Mouse (Mus musculus): ENCODE data around the gene Gss. TPM values are rescaled to one million over a fixed set of nuclear protein-coding genes. Genes with fewer than 3 reads are reported as not detected.
A peak's percentile ranks its signal among the peaks of the same experiment; 100 is the strongest.

Gss gene
- polyA plus RNA-seq, 1 experiment from 2014 or later: 71.3 TPM

DNA sequence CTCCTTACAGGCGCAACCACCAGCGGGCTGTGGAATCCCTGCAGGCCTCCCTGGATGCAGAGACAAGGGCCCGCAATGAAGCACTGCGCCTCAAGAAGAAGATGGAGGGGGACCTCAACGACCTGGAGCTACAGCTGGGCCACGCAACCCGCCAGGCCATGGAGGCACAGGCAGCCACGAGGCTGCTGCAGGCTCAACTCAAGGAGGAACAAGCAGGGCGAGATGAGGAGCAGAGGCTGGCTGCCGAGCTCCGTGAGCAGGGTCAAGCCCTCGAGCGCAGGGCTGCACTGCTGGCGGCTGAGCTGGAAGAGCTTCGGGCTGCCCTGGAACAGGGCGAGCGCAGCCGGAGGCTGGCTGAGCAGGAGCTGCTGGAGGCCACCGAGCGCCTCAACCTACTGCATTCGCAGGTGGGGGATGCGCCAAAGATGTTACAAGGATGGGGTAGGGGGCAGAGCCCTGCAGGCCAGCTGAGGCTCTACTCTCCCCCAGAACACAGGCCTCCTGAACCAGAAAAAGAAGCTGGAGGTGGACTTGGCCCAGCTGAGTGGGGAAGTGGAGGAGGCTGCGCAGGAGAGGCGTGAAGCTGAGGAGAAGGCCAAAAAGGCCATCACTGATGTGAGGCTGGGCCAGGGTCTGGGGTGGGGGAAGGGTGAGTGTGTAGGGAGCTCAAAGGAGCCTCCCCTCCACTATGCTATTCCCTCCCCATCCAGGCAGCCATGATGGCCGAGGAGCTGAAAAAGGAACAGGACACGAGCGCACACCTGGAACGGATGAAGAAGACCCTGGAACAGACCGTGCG lies 39.7 kb upstream of the Gss start:
- Histone ChIP-seq H3K27ac (ENCODE audit: low read length) (no peak overlapping the region), H3K27me3 (ENCODE audit: insufficient read depth, low read length) (peaks cover 39% of the 10 kb centered on the region)

DNA sequence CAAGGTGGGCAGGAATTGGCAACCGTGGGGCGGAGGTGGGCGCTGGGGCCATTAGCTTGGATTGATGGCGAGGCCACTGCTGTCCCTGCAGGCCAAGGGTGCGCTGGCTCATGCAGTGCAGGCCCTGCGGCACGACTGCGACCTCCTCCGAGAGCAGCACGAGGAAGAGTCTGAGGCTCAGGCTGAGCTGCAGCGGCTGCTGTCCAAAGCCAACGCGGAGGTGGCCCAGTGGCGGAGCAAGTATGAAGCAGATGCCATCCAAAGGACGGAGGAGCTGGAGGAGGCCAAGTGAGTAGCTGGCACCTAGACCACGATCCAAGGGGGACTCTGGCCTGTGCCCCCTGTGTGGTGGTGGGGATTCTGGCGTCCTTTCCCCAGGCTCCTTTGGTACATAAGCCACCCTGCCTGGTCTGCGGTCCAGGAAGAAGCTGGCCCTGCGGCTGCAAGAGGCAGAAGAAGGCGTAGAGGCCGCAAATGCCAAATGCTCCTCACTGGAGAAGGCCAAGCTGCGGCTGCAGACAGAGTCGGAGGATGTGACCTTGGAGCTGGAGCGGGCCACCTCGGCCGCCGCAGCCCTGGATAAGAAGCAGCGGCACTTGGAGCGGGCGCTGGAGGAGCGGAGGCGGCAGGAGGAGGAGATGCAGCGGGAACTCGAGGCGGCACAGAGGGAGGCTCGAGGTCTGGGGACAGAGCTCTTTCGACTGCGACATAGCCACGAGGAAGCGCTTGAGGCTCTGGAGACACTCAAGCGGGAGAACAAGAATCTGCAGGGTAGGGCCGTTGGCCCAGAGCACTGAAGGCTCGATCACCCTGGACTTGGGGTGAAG lies 38.2 kb upstream of the Gss start:
- Histone ChIP-seq H3K4me3 (ENCODE audit: low read length) (no peak overlapping the region), H3K4me1 (ENCODE audit: insufficient read depth, low read length) (peaks cover 20% of the 10 kb centered on the region), H3K9ac (replicated peaks; ENCODE audit: low read length) (no peak overlapping the region), H3K36me3 (ENCODE audit: insufficient read depth, low read length) (peaks cover 29% of the 10 kb centered on the region), H3K4me2 (replicated peaks; ENCODE audit: low read depth, low read length) (no peak overlapping the region), H3K27ac (ENCODE audit: low read length) (no peak overlapping the region), H3K27me3 (ENCODE audit: insufficient read depth, low read length) (peaks cover 39% of the 10 kb centered on the region), H3K9me3 (ENCODE audit: low read length) (no peaks in the 10 kb centered on the region)
- ATAC-seq (ENCODE audit: low FRiP score, low TSS enrichment): no peak
- WGBS: 30% methylated on average over 43 of the region's 43 CpGs

More for the DNA sequence above, 39.7 kb upstream of the Gss start:
- Histone ChIP-seq H3K4me3 (ENCODE audit: low read length) (no peak overlapping the region), H3K9me3 (ENCODE audit: low read length) (no peaks in the 10 kb centered on the region), H3K4me2 (replicated peaks; ENCODE audit: low read depth, low read length) (no peak overlapping the region), H3K4me1 (ENCODE audit: insufficient read depth, low read length) (peaks cover 20% of the 10 kb centered on the region), H3K36me3 (ENCODE audit: insufficient read depth, low read length) (peaks cover 39% of the 10 kb centered on the region), H3K9ac (replicated peaks; ENCODE audit: low read length) (no peak overlapping the region)
- WGBS: 65% methylated on average over 30 of the region's 30 CpGs
- ATAC-seq (ENCODE audit: low FRiP score, low TSS enrichment): no peak

DNA sequence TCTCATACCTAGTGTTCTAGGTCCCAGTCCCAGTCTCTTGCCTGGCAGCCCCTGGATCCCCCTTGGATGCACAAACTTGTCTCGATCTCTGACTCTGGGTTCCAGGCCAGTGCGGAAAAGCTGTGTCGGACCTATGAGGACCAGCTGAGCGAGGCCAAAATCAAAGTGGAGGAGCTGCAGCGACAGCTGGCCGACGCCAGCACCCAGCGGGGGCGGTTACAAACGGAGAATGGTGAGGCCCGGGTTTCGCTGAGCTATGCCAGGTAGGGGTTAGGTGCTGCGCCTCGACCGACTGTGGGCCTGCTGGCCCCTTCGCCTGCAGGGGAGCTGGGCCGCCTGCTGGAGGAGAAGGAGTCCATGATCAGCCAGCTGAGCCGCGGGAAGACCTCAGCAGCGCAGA lies 37.5 kb upstream of the Gss start:
- Histone ChIP-seq H3K27ac (ENCODE audit: low read length) (no peak overlapping the region), H3K4me3 (ENCODE audit: low read length) (no peak overlapping the region), H3K4me1 (ENCODE audit: insufficient read depth, low read length) (peaks cover 20% of the 10 kb centered on the region), H3K27me3 (ENCODE audit: insufficient read depth, low read length) (peaks cover 39% of the 10 kb centered on the region), H3K36me3 (ENCODE audit: insufficient read depth, low read length) (peaks cover 24% of the 10 kb centered on the region), H3K9me3 (ENCODE audit: low read length) (no peaks in the 10 kb centered on the region), H3K4me2 (replicated peaks; ENCODE audit: low read depth, low read length) (no peak overlapping the region), H3K9ac (replicated peaks; ENCODE audit: low read length) (no peak overlapping the region)
- 41% methylated on average over 20 of the region's 20 CpGs for WGBS
- no peak for ATAC-seq (ENCODE audit: low FRiP score, low TSS enrichment)

DNA sequence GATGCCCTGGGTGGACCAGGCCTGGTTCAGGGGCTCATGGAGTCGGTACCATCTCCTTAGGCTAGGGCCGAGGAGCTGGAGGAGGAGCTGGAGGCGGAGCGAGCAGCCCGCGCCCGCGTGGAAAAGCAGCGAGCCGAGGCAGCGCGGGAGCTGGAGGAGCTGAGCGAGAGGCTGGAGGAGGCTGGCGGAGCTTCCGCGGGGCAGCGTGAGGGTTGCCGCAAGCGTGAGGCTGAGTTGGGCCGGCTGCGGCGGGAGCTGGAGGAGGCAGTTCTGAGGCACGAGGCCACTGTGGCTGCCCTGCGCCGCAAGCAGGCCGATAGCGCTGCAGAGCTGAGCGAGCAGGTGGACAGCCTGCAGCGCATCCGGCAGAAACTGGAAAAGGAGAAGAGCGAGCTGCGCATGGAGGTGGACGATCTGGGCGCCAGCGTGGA lies 36.6 kb upstream of the Gss start:
- H3K4me3 ChIP-seq (ENCODE audit: low read length): peak overlapping the region; percentile 45
- under 1% methylated on average over 35 of the region's 35 CpGs for WGBS
- peak overlapping the region; percentile 55 for H3K9ac ChIP-seq (replicated peaks; ENCODE audit: low read length)
- peak overlapping the region; percentile 70 for H3K4me2 ChIP-seq (replicated peaks; ENCODE audit: low read depth, low read length)
- H3K4me1 ChIP-seq (ENCODE audit: insufficient read depth, low read length): peaks cover 20% of the 10 kb centered on the region
- peak; percentile 60 for ATAC-seq (ENCODE audit: low FRiP score, low TSS enrichment)
- no peaks in the 10 kb centered on the region for H3K9me3 ChIP-seq (ENCODE audit: low read length)
- no peak overlapping the region for H3K27ac ChIP-seq (ENCODE audit: low read length)
- H3K36me3 ChIP-seq (ENCODE audit: insufficient read depth, low read length): peaks cover 15% of the 10 kb centered on the region
- peaks cover 39% of the 10 kb centered on the region for H3K27me3 ChIP-seq (ENCODE audit: insufficient read depth, low read length)

DNA sequence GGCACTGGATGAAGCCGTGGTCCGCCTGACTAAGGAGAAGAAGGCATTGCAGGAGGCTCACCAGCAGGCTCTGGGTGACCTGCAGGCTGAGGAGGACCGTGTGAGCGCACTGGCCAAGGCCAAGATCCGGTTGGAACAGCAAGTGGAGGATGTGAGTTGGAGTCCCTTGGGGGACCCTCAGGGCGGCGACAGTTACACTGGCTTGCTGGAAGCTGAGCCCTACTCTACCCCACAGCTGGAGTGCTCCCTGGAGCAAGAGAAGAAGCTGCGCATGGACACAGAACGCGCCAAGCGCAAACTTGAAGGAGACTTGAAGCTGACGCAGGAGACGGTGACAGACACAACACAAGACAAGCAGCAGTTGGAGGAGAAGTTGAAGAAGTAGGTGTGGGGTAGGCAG lies 35.9 kb upstream of the Gss start:
- Histone ChIP-seq H3K9ac (replicated peaks; ENCODE audit: low read length) (no peak overlapping the region), H3K27ac (ENCODE audit: low read length) (no peak overlapping the region), H3K4me1 (ENCODE audit: insufficient read depth, low read length) (peaks cover 20% of the 10 kb centered on the region), H3K9me3 (ENCODE audit: low read length) (no peaks in the 10 kb centered on the region), H3K4me2 (replicated peaks; ENCODE audit: low read depth, low read length) (no peak overlapping the region), H3K27me3 (ENCODE audit: insufficient read depth, low read length) (peaks cover 39% of the 10 kb centered on the region), H3K36me3 (ENCODE audit: insufficient read depth, low read length) (peaks cover 7% of the 10 kb centered on the region), H3K4me3 (ENCODE audit: low read length) (no peak overlapping the region)
- 82% methylated on average over 13 of the region's 13 CpGs for WGBS
- ATAC-seq (ENCODE audit: low FRiP score, low TSS enrichment): no peak

DNA sequence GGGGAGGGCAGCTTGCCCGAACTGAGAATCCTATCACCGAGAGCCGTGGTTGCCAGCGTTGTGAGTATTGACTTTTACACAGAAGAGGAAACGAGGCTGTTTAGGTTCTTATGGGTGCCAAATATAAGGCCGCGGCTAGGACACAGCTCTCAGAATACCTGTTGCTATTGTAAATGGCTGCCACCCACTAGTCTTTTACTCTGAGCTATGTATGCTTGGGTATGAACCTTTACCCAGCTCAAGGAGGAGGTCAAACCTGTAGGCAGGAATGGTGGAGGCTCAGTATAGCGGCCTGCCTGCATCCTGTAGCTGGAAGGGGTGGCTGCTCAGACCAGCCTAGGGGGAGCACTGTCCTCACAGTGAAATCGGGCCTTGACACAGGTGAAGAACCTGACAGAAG lies 35.5 kb upstream of the Gss start:
- no peak for ATAC-seq (ENCODE audit: low FRiP score, low TSS enrichment)
- peaks cover 3% of the 10 kb centered on the region for H3K36me3 ChIP-seq (ENCODE audit: insufficient read depth, low read length)
- H3K27ac ChIP-seq (ENCODE audit: low read length): no peak overlapping the region
- peaks cover 20% of the 10 kb centered on the region for H3K4me1 ChIP-seq (ENCODE audit: insufficient read depth, low read length)
- no peak overlapping the region for H3K4me3 ChIP-seq (ENCODE audit: low read length)
- whole genome bisulfite sequencing: 91% methylated on average over 9 of the region's 9 CpGs
- H3K9ac ChIP-seq (replicated peaks; ENCODE audit: low read length): no peak overlapping the region
- H3K27me3 ChIP-seq (ENCODE audit: insufficient read depth, low read length): peaks cover 39% of the 10 kb centered on the region
- H3K9me3 ChIP-seq (ENCODE audit: low read length): no peaks in the 10 kb centered on the region
- H3K4me2 ChIP-seq (replicated peaks; ENCODE audit: low read depth, low read length): no peak overlapping the region

DNA sequence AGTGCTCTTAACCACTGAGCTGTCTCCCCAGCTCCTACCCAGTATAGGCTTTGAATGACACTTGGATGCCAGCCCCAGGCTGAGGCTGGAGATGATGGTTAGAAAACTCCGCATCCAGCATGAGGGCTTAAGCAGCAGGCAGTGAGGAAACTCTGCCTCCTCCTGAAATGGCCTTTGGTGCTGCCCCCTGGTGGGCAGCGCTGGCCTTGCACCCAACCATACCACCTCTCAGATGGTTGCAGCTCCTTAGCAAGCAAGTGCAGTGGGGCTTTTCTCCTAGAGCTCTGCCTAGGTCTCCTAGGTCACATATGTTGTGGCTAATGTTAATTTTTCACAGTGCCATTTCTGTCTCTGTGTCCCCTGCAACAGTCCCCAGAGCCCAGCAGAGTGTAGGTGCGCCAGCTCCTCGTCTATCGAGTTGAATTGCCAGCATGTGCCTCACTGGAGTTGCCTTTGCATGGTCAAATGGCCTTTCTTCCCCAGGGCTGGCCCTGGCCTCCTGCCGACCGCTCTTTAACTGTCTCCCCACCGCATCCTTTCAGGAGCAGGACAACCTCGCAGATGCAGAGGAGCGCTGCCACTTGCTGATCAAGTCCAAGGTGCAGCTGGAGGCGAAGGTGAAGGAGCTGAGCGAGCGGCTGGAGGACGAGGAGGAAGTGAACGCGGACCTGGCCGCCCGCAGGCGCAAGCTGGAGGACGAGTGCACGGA lies 34.6 kb upstream of the Gss start:
- H3K36me3 ChIP-seq (ENCODE audit: insufficient read depth, low read length): no peaks in the 10 kb centered on the region
- H3K27ac ChIP-seq (ENCODE audit: low read length): no peak overlapping the region
- no peak for ATAC-seq (ENCODE audit: low FRiP score, low TSS enrichment)
- H3K4me3 ChIP-seq (ENCODE audit: low read length): no peak overlapping the region
- peaks cover 34% of the 10 kb centered on the region for H3K27me3 ChIP-seq (ENCODE audit: insufficient read depth, low read length)
- H3K9me3 ChIP-seq (ENCODE audit: low read length): no peaks in the 10 kb centered on the region
- no peak overlapping the region for H3K4me2 ChIP-seq (replicated peaks; ENCODE audit: low read depth, low read length)
- WGBS: 56% methylated on average over 21 of the region's 21 CpGs
- peaks cover 20% of the 10 kb centered on the region for H3K4me1 ChIP-seq (ENCODE audit: insufficient read depth, low read length)
- H3K9ac ChIP-seq (replicated peaks; ENCODE audit: low read length): no peak overlapping the region

DNA sequence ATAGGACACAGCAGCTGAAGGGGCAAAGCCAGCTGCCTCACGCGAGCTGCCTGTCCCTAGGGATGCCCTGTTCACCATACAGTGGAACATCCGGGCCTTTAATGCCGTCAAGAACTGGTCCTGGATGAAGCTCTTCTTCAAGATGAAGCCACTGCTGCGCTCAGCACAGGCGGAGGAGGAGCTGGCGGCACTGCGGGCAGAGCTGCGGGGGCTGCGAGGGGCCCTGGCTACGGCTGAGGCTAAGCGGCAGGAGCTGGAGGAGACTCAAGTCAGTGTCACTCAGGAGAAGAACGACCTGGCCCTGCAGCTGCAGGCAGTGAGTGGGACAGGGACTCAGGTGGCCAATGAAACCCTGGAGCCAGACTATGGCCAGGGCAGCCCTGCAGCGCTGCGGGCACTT lies 33.7 kb upstream of the Gss start:
- 49% methylated on average over 15 of the region's 15 CpGs for WGBS
- Histone ChIP-seq H3K4me1 (ENCODE audit: insufficient read depth, low read length) (peaks cover 16% of the 10 kb centered on the region), H3K9ac (replicated peaks; ENCODE audit: low read length) (no peak overlapping the region), H3K27me3 (ENCODE audit: insufficient read depth, low read length) (peaks cover 33% of the 10 kb centered on the region), H3K9me3 (ENCODE audit: low read length) (no peaks in the 10 kb centered on the region), H3K36me3 (ENCODE audit: insufficient read depth, low read length) (no peaks in the 10 kb centered on the region), H3K27ac (ENCODE audit: low read length) (no peak overlapping the region), H3K4me2 (replicated peaks; ENCODE audit: low read depth, low read length) (no peak overlapping the region), H3K4me3 (ENCODE audit: low read length) (no peak overlapping the region)
- ATAC-seq (ENCODE audit: low FRiP score, low TSS enrichment): no peak

DNA sequence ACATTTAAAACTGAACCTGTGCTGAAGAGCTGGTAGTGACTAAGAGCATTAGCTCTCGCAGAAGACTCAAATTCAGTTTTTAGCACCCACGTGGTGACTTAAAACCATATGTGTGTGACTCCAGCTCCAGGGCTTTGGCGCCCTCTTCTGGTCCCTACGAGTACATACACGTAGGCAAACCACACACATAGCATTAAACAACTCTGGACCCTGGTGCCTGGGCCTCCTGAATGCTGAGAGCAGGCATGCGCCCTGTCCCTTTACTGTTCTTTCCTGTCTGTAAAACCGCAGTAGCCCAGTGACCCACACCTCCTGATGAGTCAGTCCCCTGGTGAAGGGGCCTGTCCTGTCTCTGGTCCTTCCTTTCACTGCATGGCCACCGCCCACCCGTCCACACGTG lies 32.1 kb upstream of the Gss start:
- Histone ChIP-seq H3K27me3 (ENCODE audit: insufficient read depth, low read length) (peaks cover 18% of the 10 kb centered on the region), H3K4me1 (ENCODE audit: insufficient read depth, low read length) (peaks cover 8% of the 10 kb centered on the region), H3K27ac (ENCODE audit: low read length) (no peak overlapping the region), H3K36me3 (ENCODE audit: insufficient read depth, low read length) (no peaks in the 10 kb centered on the region), H3K9ac (replicated peaks; ENCODE audit: low read length) (no peak overlapping the region), H3K4me2 (replicated peaks; ENCODE audit: low read depth, low read length) (no peak overlapping the region), H3K4me3 (ENCODE audit: low read length) (no peak overlapping the region), H3K9me3 (ENCODE audit: low read length) (no peaks in the 10 kb centered on the region)
- WGBS: 41% methylated on average over 10 of the region's 10 CpGs
- no peak for ATAC-seq (ENCODE audit: low FRiP score, low TSS enrichment)
